Mouse (Mus musculus) myocyte (in vitro differentiated cells): ENCODE measurements at regions not wholly inside any gene's neighbourhood (a gene's known extent, or its start where the extent isn't known, plus 50 kb on each side); places are given as distances from the start of the nearest gene placed in this dataset.

Experiments used
- MAX ChIP-seq: IDR thresholded peaks from one replicate; pipeline ENCODE4 v1.6.1; 2011; ENCODE audit warnings: low read depth, mild to moderate bottlenecking, control low read depth
- POLR2A ChIP-seq: IDR thresholded peaks from one replicate; pipeline ENCODE4 v1.6.1; 2011; ENCODE audit warnings: low read depth, mild to moderate bottlenecking, control low read depth, moderate library complexity; ENCODE audit not compliant: insufficient read length
- TCF3 ChIP-seq: IDR thresholded peaks from one replicate; pipeline ENCODE4 v1.6.1; 2011; ENCODE audit warnings: low read depth, control low read depth; ENCODE audit not compliant: insufficient read length

DNA sequence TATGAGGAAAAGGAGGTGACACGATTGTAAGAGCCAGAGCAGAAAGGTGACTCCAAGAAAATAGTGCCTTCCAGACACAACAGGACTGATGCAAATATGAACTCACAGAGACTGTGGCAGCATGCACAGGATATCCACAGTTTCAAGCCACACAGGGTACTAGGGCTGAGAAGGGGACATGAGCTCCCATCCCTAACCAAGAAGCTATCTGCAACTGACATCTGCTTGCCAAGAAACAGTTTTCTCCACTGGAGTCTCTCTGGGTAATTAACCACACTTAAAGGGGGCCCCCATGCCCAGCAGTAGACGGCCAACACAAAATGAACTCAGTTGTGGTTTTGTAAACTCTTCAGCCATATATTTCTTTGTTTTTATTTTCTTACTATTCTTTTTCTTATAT, 176.1 kb downstream of the Gm11361 start:
- TF ChIP-seq TCF3: no peak
- TF ChIP-seq POLR2A: no peak
- TF ChIP-seq MAX: no peak
